Mouse (Mus musculus) brain, embryonic 14.5 days (tissue): ENCODE data around the gene Kansl2.
A peak's percentile ranks its signal among the peaks of the same experiment; 100 is the strongest.

Source experiments
- CTCF ChIP-seq: fragments of 200-500 bp; IDR thresholded peaks from 2 replicates; pipeline ENCODE4 v1.5.1; 2012; ENCODE audit warnings: inconsistent platforms, mild to moderate bottlenecking, moderate library complexity, borderline replicate concordance; ENCODE audit not compliant: insufficient read depth, insufficient read length; ENCODE audit errors: extremely low read depth
- POLR2A ChIP-seq: fragments of 200-500 bp; IDR thresholded peaks from 2 replicates; pipeline ENCODE4 v1.6.1; 2012; ENCODE audit warnings: mild to moderate bottlenecking, inconsistent platforms, borderline replicate concordance; ENCODE audit not compliant: poor library complexity, insufficient read depth, insufficient read length, severe bottlenecking; ENCODE audit errors: extremely low read depth

GRCm38 (mm10) chr15:98475382-98475781 is 58.7 kb downstream of the Kansl2 start:
- peak; percentile 49; the same call in 1 of the 2 replicates for TF ChIP-seq CTCF
- TF ChIP-seq POLR2A: no peak
